Mouse (Mus musculus): ENCODE results near the gene Klhl29. TPM values are rescaled to one million over a fixed set of nuclear protein-coding genes. Genes with fewer than 3 reads are reported as not detected.

Gene Klhl29
- polyA plus RNA-seq, 2 experiments: 4.9 to 14.0 TPM

DNA sequence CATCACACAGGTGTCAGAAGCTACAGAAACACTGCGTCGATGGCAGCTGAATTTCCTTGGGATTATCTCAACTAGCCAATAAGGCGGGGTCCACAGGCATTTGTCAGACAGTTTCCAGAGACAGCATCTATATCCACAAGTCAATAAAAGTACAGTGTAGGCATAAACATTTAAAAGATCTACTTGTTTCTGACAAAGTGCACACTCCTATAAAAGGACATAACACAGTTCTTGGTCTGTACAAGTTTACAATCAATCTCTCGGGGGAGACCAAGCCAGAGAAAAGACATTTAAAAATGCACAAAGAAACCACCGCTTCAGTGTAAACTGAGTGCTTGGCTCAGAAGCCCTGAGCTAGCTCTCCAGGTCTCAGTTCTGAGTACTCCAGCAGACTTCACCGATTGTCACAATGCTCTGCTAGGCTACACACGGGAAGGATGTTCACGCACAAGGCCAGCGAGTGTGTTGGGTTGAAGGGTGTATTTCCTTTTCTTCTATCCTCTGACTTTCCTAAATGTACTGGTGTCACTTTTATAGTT lies 59.4 kb downstream of the Klhl29 start:
- no peak for TF ChIP-seq POLR2A (IDR thresholded peaks at IDR 0.05; ENCODE audit: borderline replicate concordance, extremely low read depth, insufficient read depth, insufficient read length)
- WGBS: 67% methylated on average over 9 of the region's 9 CpGs
- Histone ChIP-seq H3K4me1 (ENCODE audit: control insufficient read depth, insufficient read depth, low read length) (peaks cover 25% of the 10 kb centered on the region), H3K9me3 (ENCODE audit: control insufficient read depth, low read length) (no peaks in the 10 kb centered on the region), H3K4me3 (replicated peaks; ENCODE audit: low read length) (no peak overlapping the region), H3K27ac (replicated peaks; ENCODE audit: low read depth, low read length) (no peak overlapping the region), H3K36me3 (ENCODE audit: control insufficient read depth, insufficient read depth, low read length) (0 out of 2 replicates have a peak, but pooled peaks cover 4% of the 10 kb centered on the region), H3K4me2 (replicated peaks; ENCODE audit: low read depth, low read length, severe bottlenecking) (no peak overlapping the region), H3K9ac (ENCODE audit: low read depth, low read length, severe bottlenecking) (no peak overlapping the region), H3K27me3 (ENCODE audit: control insufficient read depth, insufficient read depth, low read length) (no peaks in the 10 kb centered on the region)
- ATAC-seq (ENCODE audit: low FRiP score, low read depth): no peak
- DNase-seq (ENCODE audit: low spot score): no peak

GRCm38 (mm10) chr12:5307923-5308322 lies 67.6 kb downstream of the Klhl29 start:
- TF ChIP-seq POLR2A (IDR thresholded peaks at IDR 0.05; ENCODE audit: borderline replicate concordance, extremely low read depth, insufficient read depth, insufficient read length): no peak
- H3K9ac ChIP-seq (ENCODE audit: low read depth, low read length, severe bottlenecking): no peak overlapping the region
- H3K36me3 ChIP-seq (ENCODE audit: control insufficient read depth, insufficient read depth, low read length): peaks cover 6% of the 10 kb centered on the region; the same call in 1 of the 2 replicates
- no peak for DNase-seq (ENCODE audit: low spot score)
- WGBS: 94% methylated on average over 2 of the region's 2 CpGs
- no peak overlapping the region for H3K4me2 ChIP-seq (replicated peaks; ENCODE audit: low read depth, low read length, severe bottlenecking)
- no peak for ATAC-seq (ENCODE audit: low FRiP score, low read depth)
- H3K9me3 ChIP-seq (ENCODE audit: control insufficient read depth, low read length): no peaks in the 10 kb centered on the region
- H3K27me3 ChIP-seq (ENCODE audit: control insufficient read depth, insufficient read depth, low read length): no peaks in the 10 kb centered on the region
- H3K4me3 ChIP-seq (replicated peaks; ENCODE audit: low read length): no peak overlapping the region
- no peak overlapping the region for H3K27ac ChIP-seq (replicated peaks; ENCODE audit: low read depth, low read length)
- no peaks in the 10 kb centered on the region for H3K4me1 ChIP-seq (ENCODE audit: control insufficient read depth, insufficient read depth, low read length)

DNA sequence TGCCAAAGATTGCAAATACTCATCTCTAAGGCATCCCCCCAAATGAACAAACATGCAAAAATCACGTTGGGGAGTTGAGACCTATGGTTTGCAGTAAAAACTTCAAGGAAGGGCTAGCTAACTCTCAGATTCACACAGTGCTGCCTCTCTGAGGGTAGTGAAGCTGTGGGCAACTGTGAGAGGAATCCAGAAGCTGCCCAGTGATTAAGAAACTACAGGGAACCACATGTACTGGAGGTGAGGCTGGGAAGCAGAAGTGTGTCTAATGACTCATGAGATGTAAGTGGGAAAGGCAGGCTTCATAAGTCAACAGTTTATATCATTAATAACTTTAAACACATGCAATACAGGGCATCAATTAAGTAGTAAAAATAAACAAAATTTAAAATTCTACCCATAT lies 70.0 kb downstream of the Klhl29 start:
- ATAC-seq (ENCODE audit: low FRiP score, low read depth): no peak
- no peaks in the 10 kb centered on the region for H3K36me3 ChIP-seq (ENCODE audit: control insufficient read depth, insufficient read depth, low read length)
- DNase-seq (ENCODE audit: low spot score): no peak
- H3K9me3 ChIP-seq (ENCODE audit: control insufficient read depth, low read length): no peaks in the 10 kb centered on the region
- H3K27ac ChIP-seq (replicated peaks; ENCODE audit: low read depth, low read length): no peak overlapping the region
- no peak for TF ChIP-seq POLR2A (IDR thresholded peaks at IDR 0.05; ENCODE audit: borderline replicate concordance, extremely low read depth, insufficient read depth, insufficient read length)
- H3K4me1 ChIP-seq (ENCODE audit: control insufficient read depth, insufficient read depth, low read length): peaks cover 9% of the 10 kb centered on the region
- no peak overlapping the region for H3K9ac ChIP-seq (ENCODE audit: low read depth, low read length, severe bottlenecking)
- H3K27me3 ChIP-seq (ENCODE audit: control insufficient read depth, insufficient read depth, low read length): no peaks in the 10 kb centered on the region
- WGBS: 33% methylated on average over 1 of the region's 1 CpGs
- no peak overlapping the region for H3K4me2 ChIP-seq (replicated peaks; ENCODE audit: low read depth, low read length, severe bottlenecking)
- H3K4me3 ChIP-seq (replicated peaks; ENCODE audit: low read length): no peak overlapping the region

- Histone ChIP-seq H3K27me3 (ENCODE audit: control insufficient read depth, insufficient read depth, low read length) (no peaks in the 10 kb centered on the region), H3K9ac (ENCODE audit: low read depth, low read length, severe bottlenecking) (no peak overlapping the region), H3K4me3 (replicated peaks; ENCODE audit: low read length) (no peak overlapping the region), H3K4me2 (replicated peaks; ENCODE audit: low read depth, low read length, severe bottlenecking) (no peak overlapping the region), H3K27ac (replicated peaks; ENCODE audit: low read depth, low read length) (no peak overlapping the region), H3K9me3 (ENCODE audit: control insufficient read depth, low read length) (no peaks in the 10 kb centered on the region), H3K4me1 (ENCODE audit: control insufficient read depth, insufficient read depth, low read length) (peaks cover 22% of the 10 kb centered on the region), H3K36me3 (ENCODE audit: control insufficient read depth, insufficient read depth, low read length) (no peaks in the 10 kb centered on the region)
- no peak for ATAC-seq (ENCODE audit: low FRiP score, low read depth)
- 85% methylated on average over 5 of the region's 5 CpGs for WGBS
- TF ChIP-seq POLR2A (IDR thresholded peaks at IDR 0.05; ENCODE audit: borderline replicate concordance, extremely low read depth, insufficient read depth, insufficient read length): no peak
- DNase-seq (ENCODE audit: low spot score): no peak
Measured at GRCm38 (mm10) chr12:5303912-5304311, 71.6 kb downstream of the Klhl29 start.

GRCm38 (mm10) chr12:5303100-5303499 lies 72.4 kb downstream of the Klhl29 start:
- Histone ChIP-seq H3K9me3 (ENCODE audit: control insufficient read depth, low read length) (no peaks in the 10 kb centered on the region), H3K27ac (replicated peaks; ENCODE audit: low read depth, low read length) (no peak overlapping the region), H3K9ac (ENCODE audit: low read depth, low read length, severe bottlenecking) (no peak overlapping the region), H3K4me1 (ENCODE audit: control insufficient read depth, insufficient read depth, low read length) (peaks cover 22% of the 10 kb centered on the region), H3K36me3 (ENCODE audit: control insufficient read depth, insufficient read depth, low read length) (no peaks in the 10 kb centered on the region), H3K4me2 (replicated peaks; ENCODE audit: low read depth, low read length, severe bottlenecking) (no peak overlapping the region), H3K4me3 (replicated peaks; ENCODE audit: low read length) (no peak overlapping the region), H3K27me3 (ENCODE audit: control insufficient read depth, insufficient read depth, low read length) (no peaks in the 10 kb centered on the region)
- DNase-seq (ENCODE audit: low spot score) (no peak), ATAC-seq (ENCODE audit: low FRiP score, low read depth) (no peak)
- 93% methylated on average over 4 of the region's 4 CpGs for WGBS
- no peak for TF ChIP-seq POLR2A (IDR thresholded peaks at IDR 0.05; ENCODE audit: borderline replicate concordance, extremely low read depth, insufficient read depth, insufficient read length)

GRCm38 (mm10) chr12:5301841-5302240 lies 73.6 kb downstream of the Klhl29 start:
- Histone ChIP-seq H3K4me3 (replicated peaks; ENCODE audit: low read length) (no peak overlapping the region), H3K27ac (replicated peaks; ENCODE audit: low read depth, low read length) (no peak overlapping the region), H3K9me3 (ENCODE audit: control insufficient read depth, low read length) (no peaks in the 10 kb centered on the region), H3K27me3 (ENCODE audit: control insufficient read depth, insufficient read depth, low read length) (no peaks in the 10 kb centered on the region), H3K9ac (ENCODE audit: low read depth, low read length, severe bottlenecking) (no peak overlapping the region), H3K4me1 (ENCODE audit: control insufficient read depth, insufficient read depth, low read length) (peaks cover 22% of the 10 kb centered on the region), H3K36me3 (ENCODE audit: control insufficient read depth, insufficient read depth, low read length) (no peaks in the 10 kb centered on the region), H3K4me2 (replicated peaks; ENCODE audit: low read depth, low read length, severe bottlenecking) (no peak overlapping the region)
- no peak for TF ChIP-seq POLR2A (IDR thresholded peaks at IDR 0.05; ENCODE audit: borderline replicate concordance, extremely low read depth, insufficient read depth, insufficient read length)
- 56% methylated on average over 5 of the region's 5 CpGs for WGBS
- ATAC-seq (ENCODE audit: low FRiP score, low read depth): no peak
- no peak for DNase-seq (ENCODE audit: low spot score)

Data from limb, embryonic 14.5 days (tissue).